Mouse (Mus musculus) cortical plate, adult 2 months (tissue): Measurements from ENCODE around the gene Ccdc121.

Experiments
- CTCF ChIP-seq: fragments of 200-500 bp; IDR thresholded peaks from 2 replicates; pipeline ENCODE4 v1.5.1; 2011; ENCODE audit warnings: mild to moderate bottlenecking, control low read depth, low read length; ENCODE audit not compliant: insufficient read depth; ENCODE audit errors: extremely low read depth
- POLR2A ChIP-seq: fragments of 200-500 bp; IDR thresholded peaks from 2 replicates; pipeline ENCODE4 v1.6.1; 2011; ENCODE audit warnings: mild to moderate bottlenecking, low read length, control low read depth; ENCODE audit not compliant: insufficient read depth; ENCODE audit errors: extremely low read depth

DNA sequence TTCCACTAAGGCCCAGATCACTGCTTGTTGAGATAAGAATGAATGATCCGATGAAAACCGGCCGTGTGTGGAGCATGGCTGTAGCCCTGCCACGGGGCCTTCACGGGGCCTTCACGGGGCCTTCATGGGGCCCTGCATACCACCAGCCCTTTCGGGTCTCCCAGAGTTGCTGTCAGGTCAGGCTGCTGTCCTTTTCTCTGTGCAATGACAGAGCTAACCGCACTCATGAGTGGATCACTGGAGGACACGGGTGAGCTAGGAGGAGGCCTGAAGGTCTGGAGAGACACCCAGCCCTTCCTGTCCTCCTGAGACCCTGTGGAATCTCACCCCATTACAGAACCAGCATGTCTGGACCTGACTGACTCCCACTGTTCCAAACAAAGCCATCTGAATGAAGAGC lies 6.8 kb upstream of the Ccdc121 start:
- TF ChIP-seq POLR2A (no peak), CTCF (no peak)
